Mouse (Mus musculus) hindbrain, postnatal 0 days (tissue): Measurements from ENCODE around the gene Plekhb1. TPM values are rescaled to one million over a fixed set of nuclear protein-coding genes. Genes with fewer than 3 reads are reported as not detected.

Experiments
- ATAC-seq: fragments of 200-750 bp; cut with Nextera tagmentation; 2 replicates; pipeline ENCODE4 v1.8.0; 2017; ENCODE audit warnings: mild to moderate bottlenecking, moderate TSS enrichment, moderate library complexity
- DNase-seq: peaks from one replicate; pipeline ENCODE4 v3.0.0-alpha.2; 2015; ENCODE audit warnings: low spot score
- H3K27ac ChIP-seq: fragments of 300-500 bp; sonication (generic); 2 replicates; pipeline ENCODE4 v1.5.1; 2014; ENCODE audit warnings: mild to moderate bottlenecking
- H3K27me3 ChIP-seq: fragments of 300-500 bp; sonication (generic); 2 replicates; pipeline ENCODE4 v1.6.1; 2014; ENCODE audit warnings: low read length, mixed read lengths; ENCODE audit not compliant: insufficient read depth
- H3K36me3 ChIP-seq: fragments of 300-500 bp; sonication (generic); 2 replicates; pipeline ENCODE4 v1.6.1; 2014; ENCODE audit warnings: low read length, mixed read lengths; ENCODE audit not compliant: insufficient read depth
- H3K4me1 ChIP-seq: fragments of 300-500 bp; sonication (generic); 2 replicates; pipeline ENCODE4 v1.6.1; 2014; ENCODE audit warnings: antibody characterized with exemption, low read length, mixed read lengths; ENCODE audit not compliant: insufficient read depth
- H3K4me2 ChIP-seq: fragments of 300-500 bp; sonication (generic); 2 replicates; pipeline ENCODE4 v1.6.1; 2014; ENCODE audit warnings: low read depth, mild to moderate bottlenecking, low read length, moderate library complexity, mixed read lengths
- H3K4me3 ChIP-seq: fragments of 300-500 bp; sonication (generic); 2 replicates; pipeline ENCODE4 v1.5.1; 2014; ENCODE audit warnings: low read length
- H3K9ac ChIP-seq: fragments of 300-500 bp; sonication (generic); replicated peaks from 2 replicates; pipeline ENCODE4 v1.6.1; 2014; ENCODE audit warnings: mild to moderate bottlenecking, low read length, moderate library complexity, mixed read lengths
- H3K9me3 ChIP-seq: fragments of 300-500 bp; sonication (generic); 2 replicates; pipeline ENCODE4 v1.6.1; 2016; ENCODE audit warnings: low read length, mixed read lengths
- CTCF ChIP-seq: IDR thresholded peaks from 2 replicates; pipeline ENCODE4 v1.5.1; 2016; ENCODE audit warnings: antibody characterized with exemption, control low read depth, low read depth
- WGBS: fragments of 180-500 bp; shearing (Covaris S2); extraction: QIAGEN DNeasy Blood & Tissue Kit; methylation state at CpG from one replicate; pipeline ENCODE4 v1.1.7; 2014; 5-methylcytosine and 5-hydroxymethylcytosine counted together
- polyA plus RNA-seq: library from polyadenylated mRNA; unstranded; fragments of >200 nt; fragmentation: Nextera tagmentation; extraction: Ambion mirVana; gene quantifications from 2 replicates; pipeline ENCODE4 v1.2.1, GENCODE M21; 2015
- total RNA-seq: library from RNA; depleted of rRNA; stranded (reverse); fragments of >200 nt; gene quantifications from 2 replicates; pipeline ENCODE4 v1.2.3, GENCODE M21; 2014; rRNA removed

Gene Plekhb1
- total and polyA plus RNA-seq, 2 experiments from 2014 or later = 40.4 to 47.0 TPM

DNA sequence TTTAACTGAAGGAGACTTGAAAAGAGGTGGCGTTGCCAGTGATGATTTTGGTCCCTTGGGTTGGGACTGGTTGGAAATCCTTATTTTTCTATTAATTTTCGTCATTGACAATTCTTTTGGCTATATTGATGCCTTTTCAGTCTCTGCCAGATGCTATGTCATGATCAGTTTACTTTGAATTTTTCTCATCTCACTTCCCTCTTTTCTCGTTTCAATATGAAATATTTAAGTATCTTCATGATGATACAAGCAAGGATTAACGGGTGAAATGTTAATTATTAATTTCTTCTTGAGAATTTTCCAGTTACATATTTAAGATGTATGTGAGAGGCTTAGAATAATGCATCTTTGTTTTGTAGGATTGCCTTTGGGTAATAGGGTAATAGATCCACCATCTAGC, 53.3 kb downstream of the Plekhb1 start:
- no peaks in the 10 kb centered on the region for H3K9me3 ChIP-seq
- peak overlapping the region; percentile 73 for H3K4me2 ChIP-seq
- 9% methylated on average over 4 of the region's 4 CpGs for WGBS
- peak overlapping the region; percentile 95 for H3K9ac ChIP-seq
- peak overlapping the region; percentile 97 for H3K27ac ChIP-seq
- H3K4me1 ChIP-seq = peaks cover 5% of the 10 kb centered on the region; the same call in 1 of the 2 replicates
- no peak for TF ChIP-seq CTCF
- H3K27me3 ChIP-seq = no peaks in the 10 kb centered on the region
- peak overlapping the region; percentile 76 for H3K4me3 ChIP-seq
- DNase-seq (no peak), ATAC-seq (no peak)
- no peaks in the 10 kb centered on the region for H3K36me3 ChIP-seq

- no peaks in the 10 kb centered on the region for H3K27me3 ChIP-seq
- peaks cover 5% of the 10 kb centered on the region; the same call in 1 of the 2 replicates for H3K4me1 ChIP-seq
- no peaks in the 10 kb centered on the region for H3K9me3 ChIP-seq
- H3K4me2 ChIP-seq = peak within 1 kb of the TSS; percentile 73
- DNase-seq (peak; percentile 59), ATAC-seq (peak; percentile 22)
- TF ChIP-seq CTCF = no peak
- H3K36me3 ChIP-seq = no peaks in the 10 kb centered on the region
- 2% methylated on average over 43 of the region's 43 CpGs for WGBS
- H3K27ac ChIP-seq = peak within 1 kb of the TSS; percentile 97
- H3K9ac ChIP-seq = peak within 1 kb of the TSS; percentile 95
- H3K4me3 ChIP-seq = peak within 1 kb of the TSS; percentile 76
Measured at GRCm38 (mm10) chr7:100608130-100608741, 54.0 kb downstream of the Plekhb1 start, which contains the start of gene Mrpl48. Gene Mrpl48 (minus strand): TSS chr7:100608301.

- no peaks in the 10 kb centered on the region for H3K9me3 ChIP-seq
- ATAC-seq = peak; percentile 98
- peak within 1 kb of the TSS; percentile 73 for H3K4me2 ChIP-seq
- H3K27ac ChIP-seq = peak within 1 kb of the TSS; percentile 97
- no peaks in the 10 kb centered on the region for H3K36me3 ChIP-seq
- H3K27me3 ChIP-seq = no peaks in the 10 kb centered on the region
- H3K9ac ChIP-seq = peak within 1 kb of the TSS; percentile 95
- peak within 1 kb of the TSS; percentile 76 for H3K4me3 ChIP-seq
- DNase-seq = peak; percentile 99
- H3K4me1 ChIP-seq = peaks cover 5% of the 10 kb centered on the region; the same call in 1 of the 2 replicates
- TF ChIP-seq CTCF = no peak; the same call in none of the 2 replicates
- WGBS = under 1% methylated on average over 102 of the region's 105 CpGs
Measured at GRCm38 (mm10) chr7:100607214-100608129, 54.7 kb downstream of the Plekhb1 start, which contains the start of gene Rab6a. Gene Rab6a (plus strand): TSS chr7:100607410.

- Histone ChIP-seq H3K4me1 (no peaks in the 10 kb centered on the region), H3K27ac (no peak overlapping the region)
- WGBS = 83% methylated on average over 5 of the region's 5 CpGs
Measured at GRCm38 (mm10) chr7:100600211-100600610, 62.0 kb downstream of the Plekhb1 start.

DNA sequence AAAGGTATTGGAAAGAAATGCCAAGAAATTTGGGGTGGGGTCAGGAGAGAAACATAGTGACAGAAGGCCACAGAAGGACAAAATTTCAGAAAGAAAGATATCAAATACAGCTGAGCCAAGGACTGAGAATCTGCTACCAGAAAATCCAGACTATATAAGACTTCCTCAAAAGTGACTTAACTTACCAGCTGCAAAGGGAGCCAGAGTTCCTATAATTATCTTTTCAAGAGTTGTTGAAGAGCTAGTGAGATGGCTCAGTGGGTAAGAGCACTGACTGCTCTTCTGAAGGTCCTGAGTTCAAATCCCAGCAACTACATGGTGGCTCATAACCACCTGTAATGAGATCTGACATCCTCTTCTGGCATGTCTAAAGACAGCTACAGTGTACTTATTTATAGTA, 68.9 kb downstream of the Plekhb1 start:
- no peak for TF ChIP-seq CTCF

More at GRCm38 (mm10) chr7:100600211-100600610, 62.0 kb downstream of the Plekhb1 start:
- ATAC-seq (no peak), DNase-seq (no peak)
- Histone ChIP-seq H3K4me2 (no peak overlapping the region), H3K4me3 (no peak overlapping the region), H3K9me3 (no peaks in the 10 kb centered on the region), H3K27me3 (no peaks in the 10 kb centered on the region), H3K9ac (no peak overlapping the region), H3K36me3 (no peaks in the 10 kb centered on the region)
- TF ChIP-seq CTCF = no peak

More for the DNA sequence above, 68.9 kb downstream of the Plekhb1 start:
- no peak overlapping the region for H3K27ac ChIP-seq
- no peak overlapping the region for H3K4me2 ChIP-seq
- no peaks in the 10 kb centered on the region for H3K4me1 ChIP-seq
- DNase-seq (no peak), ATAC-seq (no peak)
- H3K27me3 ChIP-seq = no peaks in the 10 kb centered on the region
- no peaks in the 10 kb centered on the region for H3K36me3 ChIP-seq
- H3K9ac ChIP-seq = no peak overlapping the region
- H3K9me3 ChIP-seq = no peaks in the 10 kb centered on the region
- no peak overlapping the region for H3K4me3 ChIP-seq

Other genes with a start within 250 kb of the Plekhb1 start
- 0.10 and 0.11 TPM in 2 replicates for gene Ucp3, start 189.4 kb downstream of the Plekhb1 start, total RNA-seq
- 0.16 TPM in 2 replicates for gene Ucp3, start 189.4 kb downstream of the Plekhb1 start, polyA plus RNA-seq
- 70.5 and 101 TPM in 2 replicates for gene Ucp2, start 169.1 kb downstream of the Plekhb1 start, total RNA-seq
- gene Ucp2, start 169.1 kb downstream of the Plekhb1 start, polyA plus RNA-seq = 112 and 113 TPM in 2 replicates
- 3.9 and 7.1 TPM in 2 replicates for gene Dnajb13, start 147.5 kb downstream of the Plekhb1 start, total RNA-seq
- gene Dnajb13, start 147.5 kb downstream of the Plekhb1 start, polyA plus RNA-seq = 6.4 and 7.2 TPM in 2 replicates
- gene Coa4, start 125.3 kb downstream of the Plekhb1 start, total RNA-seq = 2.8 and 7.6 TPM in 2 replicates
- 4.9 and 6.2 TPM in 2 replicates for gene Coa4, start 125.3 kb downstream of the Plekhb1 start, polyA plus RNA-seq
- 241 and 270 TPM in 2 replicates for gene Rab6a, start 55.0 kb downstream of the Plekhb1 start, total RNA-seq
- gene Rab6a, start 55.0 kb downstream of the Plekhb1 start, polyA plus RNA-seq = 323 and 336 TPM in 2 replicates
- 26.8 and 29.8 TPM in 2 replicates for gene Mrpl48, start 54.1 kb downstream of the Plekhb1 start, total RNA-seq
- gene Mrpl48, start 54.1 kb downstream of the Plekhb1 start, polyA plus RNA-seq = 97.5 and 100 TPM in 2 replicates
- 123 and 162 TPM in 2 replicates for gene Fam168a, start 44.2 kb upstream of the Plekhb1 start, total RNA-seq
- 98.2 and 116 TPM in 2 replicates for gene Fam168a, start 44.2 kb upstream of the Plekhb1 start, polyA plus RNA-seq
- gene Relt, start 201.0 kb upstream of the Plekhb1 start, total RNA-seq = 10.5 and 12.2 TPM in 2 replicates
- 5.0 and 6.2 TPM in 2 replicates for gene Relt, start 201.0 kb upstream of the Plekhb1 start, polyA plus RNA-seq